Mouse (Mus musculus) heart, postnatal 0 days (tissue): Measurements from ENCODE around the gene Cbfa2t3.

Source experiments
- CTCF ChIP-seq: IDR thresholded peaks from 2 replicates; pipeline ENCODE4 v1.5.1; 2016; ENCODE audit warnings: antibody characterized with exemption, control low read depth, low read depth
- EP300 ChIP-seq: IDR thresholded peaks from 2 replicates; pipeline ENCODE4 v1.6.1; 2016; ENCODE audit warnings: antibody characterized with exemption, low read depth

- no peak for TF ChIP-seq CTCF
- no peak for TF ChIP-seq EP300
These were observed 62.8 kb downstream of the Cbfa2t3 start for GRCm38 (mm10) chr8:122635878-122636802.
